Mouse (Mus musculus) cortical plate, adult 2 months (tissue): ENCODE measurements around the gene Wnk1.

ENCODE experiments used
- CTCF ChIP-seq: fragments of 200-500 bp; IDR thresholded peaks from 2 replicates; pipeline ENCODE4 v1.5.1; 2011; ENCODE audit warnings: mild to moderate bottlenecking, control low read depth, low read length; ENCODE audit not compliant: insufficient read depth; ENCODE audit errors: extremely low read depth
- POLR2A ChIP-seq: fragments of 200-500 bp; IDR thresholded peaks from 2 replicates; pipeline ENCODE4 v1.6.1; 2011; ENCODE audit warnings: mild to moderate bottlenecking, low read length, control low read depth; ENCODE audit not compliant: insufficient read depth; ENCODE audit errors: extremely low read depth

- TF ChIP-seq CTCF (no peak), POLR2A (no peak)
Observed at GRCm38 (mm10) chr6:119922544-119922943, 115.9 kb downstream of the Wnk1 start.
